Mouse (Mus musculus): ENCODE measurements around the gene Rgs6. TPM values are rescaled to one million over a fixed set of nuclear protein-coding genes. Genes with fewer than 3 reads are reported as not detected.

Gene Rgs6
- total RNA-seq, 1 experiment from 2014 or later = not detected

DNA sequence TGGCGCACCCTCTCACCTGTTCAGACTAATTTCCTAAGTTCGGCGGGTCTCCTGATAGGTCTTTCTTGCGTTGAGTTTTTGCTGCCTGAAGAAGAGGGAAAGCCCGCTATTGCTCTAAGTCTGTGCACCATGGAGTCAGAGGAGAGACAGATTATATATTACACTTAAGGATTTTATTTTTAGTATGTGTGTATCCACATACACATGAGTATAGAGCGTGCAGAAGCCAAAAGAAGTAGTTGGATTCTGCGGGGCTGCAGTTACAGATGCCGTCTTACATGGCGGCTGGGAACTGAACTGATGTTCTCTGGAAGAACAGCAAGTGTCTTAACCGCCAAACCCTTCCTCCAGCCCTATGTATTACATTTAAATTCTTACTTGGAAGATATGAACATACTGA, 52.3 kb downstream of the Rgs6 start:
- no peak for ATAC-seq (replicated peaks; ENCODE audit: low read depth, poor library complexity, severe bottlenecking)

DNA sequence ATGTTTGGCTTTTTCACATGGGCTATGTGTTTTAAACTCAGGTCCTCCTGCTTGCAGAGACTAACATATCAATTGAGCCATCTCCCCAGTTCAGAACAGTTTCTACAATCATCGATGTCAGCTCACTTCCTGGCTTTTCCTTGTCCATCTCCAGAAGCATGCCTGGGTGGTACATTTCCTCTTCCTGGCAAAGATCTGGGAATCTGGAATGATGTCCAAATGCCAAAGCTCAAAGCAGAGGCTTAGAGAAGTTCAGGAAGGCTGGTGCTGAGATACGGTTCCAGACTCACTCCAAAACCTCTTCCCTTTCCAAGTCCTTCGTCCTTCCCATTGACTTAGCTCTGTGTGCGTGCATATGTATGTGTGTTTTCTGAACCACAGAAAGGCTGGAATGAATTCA, 59.8 kb downstream of the Rgs6 start:
- ATAC-seq (replicated peaks; ENCODE audit: low read depth, poor library complexity, severe bottlenecking) = no peak

DNA sequence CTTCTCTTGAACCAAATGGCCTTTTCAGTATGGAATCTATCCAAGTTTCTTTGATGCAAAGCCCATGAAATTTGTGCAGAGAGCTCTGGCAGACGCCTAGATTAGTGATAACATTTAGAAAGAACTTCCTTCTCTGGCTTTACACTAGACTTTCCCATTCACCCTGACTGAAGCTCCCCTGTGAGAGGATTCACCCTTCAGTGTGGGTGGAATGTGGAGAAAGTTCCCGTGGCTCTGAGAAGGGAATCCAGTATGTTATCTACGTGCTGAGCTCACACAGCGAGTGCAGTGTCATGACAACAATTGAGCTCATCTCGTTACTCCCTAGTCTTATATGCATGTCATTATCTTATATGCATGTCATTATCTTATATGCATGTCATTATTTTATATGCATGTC, 61.9 kb downstream of the Rgs6 start:
- ATAC-seq (replicated peaks; ENCODE audit: low read depth, poor library complexity, severe bottlenecking) = no peak

DNA sequence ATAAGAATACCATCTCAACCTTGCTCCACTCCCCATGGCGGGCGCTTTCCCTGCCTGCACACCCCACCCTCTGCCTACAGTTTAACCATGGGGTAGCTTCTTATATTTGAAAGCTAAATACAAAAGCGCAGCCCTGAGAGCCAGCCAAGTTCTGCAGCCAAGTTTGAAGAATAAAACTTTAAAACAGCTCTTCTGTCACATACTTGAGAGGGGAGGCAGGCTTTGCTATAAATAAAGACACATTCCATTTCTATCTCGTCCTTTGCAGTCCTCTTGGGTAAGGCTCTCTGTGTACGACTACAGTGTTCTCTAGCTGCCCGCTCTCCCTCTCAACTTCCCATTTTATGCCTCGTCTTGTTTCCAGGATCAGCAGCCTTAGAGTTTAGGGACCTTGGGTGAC, 76.5 kb downstream of the Rgs6 start:
- ATAC-seq (replicated peaks; ENCODE audit: low read depth, poor library complexity, severe bottlenecking) = no peak

DNA sequence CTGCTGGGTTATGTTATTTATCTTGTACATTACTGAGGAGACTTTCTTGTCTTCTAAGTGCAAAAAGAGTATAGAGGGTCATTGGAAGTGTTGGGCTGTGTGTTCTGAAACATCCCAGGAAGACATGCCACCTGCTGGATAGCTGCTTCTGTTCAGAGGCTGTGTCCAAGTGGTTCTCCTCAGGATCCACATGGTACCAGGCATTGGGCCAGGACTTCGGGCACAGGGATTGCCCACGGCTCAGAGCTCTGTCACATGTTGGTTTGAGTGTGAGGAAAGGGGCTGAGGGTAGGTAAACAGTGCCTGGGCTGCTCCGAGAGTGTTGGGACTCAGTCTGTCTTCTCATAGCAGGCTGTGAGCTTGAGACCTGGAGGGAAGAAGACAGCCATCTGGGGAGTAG, 79.3 kb downstream of the Rgs6 start:
- no peak for ATAC-seq (replicated peaks; ENCODE audit: low read depth, poor library complexity, severe bottlenecking)

DNA sequence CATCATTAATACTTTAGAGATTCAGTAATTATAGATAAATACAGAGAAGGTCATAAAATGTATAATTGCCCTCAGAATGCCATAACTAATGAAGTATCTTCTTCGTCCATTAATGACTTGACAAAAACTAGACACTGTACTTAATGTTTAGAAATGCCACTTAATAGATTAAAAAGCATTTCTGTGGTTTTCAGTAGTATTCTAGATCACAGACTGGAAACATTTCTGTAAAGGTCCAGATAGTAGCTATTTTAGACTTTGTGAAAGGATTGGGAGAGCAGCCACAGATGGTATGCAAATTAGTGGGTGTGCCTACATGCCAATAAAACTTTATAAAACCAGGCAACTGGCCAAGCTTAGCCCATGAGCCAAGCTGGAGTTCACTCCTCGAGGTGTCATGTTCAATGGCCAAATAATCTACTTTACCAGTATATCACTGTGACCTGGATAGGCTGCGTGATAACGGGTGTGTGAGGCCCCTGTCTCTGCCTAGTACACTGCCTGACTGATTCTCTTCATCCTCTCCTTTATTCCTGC, 82.2 kb downstream of the Rgs6 start:
- no peak for ATAC-seq (replicated peaks; ENCODE audit: low read depth, poor library complexity, severe bottlenecking)

DNA sequence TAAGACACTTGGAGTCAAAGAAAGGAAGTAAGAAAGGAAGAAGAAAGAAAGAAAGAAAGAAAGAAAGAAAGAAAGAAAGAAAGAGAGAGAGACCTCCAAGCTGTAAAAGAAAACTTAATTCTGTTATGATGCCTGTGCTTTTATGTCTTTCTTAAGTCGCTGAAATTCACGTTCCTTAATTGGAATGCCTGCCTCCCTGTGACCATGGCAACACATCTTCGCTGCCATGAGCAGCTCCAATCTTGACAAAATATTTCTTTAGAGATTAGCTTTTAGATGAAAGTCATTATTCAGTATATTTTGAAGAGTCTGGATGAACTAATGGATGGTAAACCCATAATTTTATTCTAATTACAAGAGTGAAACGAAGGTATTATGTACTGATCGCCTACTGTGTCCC, 83.5 kb downstream of the Rgs6 start:
- no peak for ATAC-seq (replicated peaks; ENCODE audit: low read depth, poor library complexity, severe bottlenecking)

DNA sequence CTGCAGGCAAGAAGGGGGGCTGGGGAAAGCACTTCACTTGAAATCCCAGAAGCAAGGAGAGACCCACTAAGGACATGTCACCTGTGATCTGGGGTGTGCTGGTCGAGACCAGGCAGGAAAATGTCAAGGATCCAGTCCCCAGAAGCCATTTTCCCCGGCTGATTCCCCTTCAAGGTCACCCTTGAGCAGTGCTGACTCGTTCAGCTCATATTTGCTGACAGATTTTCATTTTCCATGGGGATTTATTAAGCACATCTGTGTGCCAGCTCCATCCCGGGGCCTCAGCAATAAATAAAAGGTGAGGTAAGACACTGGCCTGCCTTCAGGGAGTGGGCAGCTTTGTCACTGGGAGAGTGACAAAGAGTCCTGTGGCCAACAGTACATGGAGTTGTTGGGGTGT, 87.0 kb downstream of the Rgs6 start:
- no peak for ATAC-seq (replicated peaks; ENCODE audit: low read depth, poor library complexity, severe bottlenecking)

DNA sequence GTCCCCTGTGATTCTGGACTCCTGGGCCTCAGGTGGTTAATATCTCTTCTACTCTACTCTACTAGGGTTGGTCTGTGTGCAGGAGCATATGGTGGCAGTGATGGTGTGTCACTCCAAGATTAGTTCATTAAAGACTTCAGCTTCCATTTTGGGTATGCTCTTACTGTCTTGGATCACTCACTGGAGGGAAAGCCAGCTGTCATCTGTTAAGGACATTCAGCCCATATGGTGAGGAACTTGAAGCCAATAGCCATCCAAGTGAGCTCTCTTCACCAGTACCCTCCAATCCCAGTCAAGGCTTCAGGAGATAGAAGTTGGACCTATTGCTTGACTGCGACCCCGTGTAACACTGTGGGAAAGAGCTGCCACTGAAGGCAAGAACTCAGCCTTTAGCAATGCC, 98.9 kb downstream of the Rgs6 start:
- no peak for ATAC-seq (replicated peaks; ENCODE audit: low read depth, poor library complexity, severe bottlenecking)

DNA sequence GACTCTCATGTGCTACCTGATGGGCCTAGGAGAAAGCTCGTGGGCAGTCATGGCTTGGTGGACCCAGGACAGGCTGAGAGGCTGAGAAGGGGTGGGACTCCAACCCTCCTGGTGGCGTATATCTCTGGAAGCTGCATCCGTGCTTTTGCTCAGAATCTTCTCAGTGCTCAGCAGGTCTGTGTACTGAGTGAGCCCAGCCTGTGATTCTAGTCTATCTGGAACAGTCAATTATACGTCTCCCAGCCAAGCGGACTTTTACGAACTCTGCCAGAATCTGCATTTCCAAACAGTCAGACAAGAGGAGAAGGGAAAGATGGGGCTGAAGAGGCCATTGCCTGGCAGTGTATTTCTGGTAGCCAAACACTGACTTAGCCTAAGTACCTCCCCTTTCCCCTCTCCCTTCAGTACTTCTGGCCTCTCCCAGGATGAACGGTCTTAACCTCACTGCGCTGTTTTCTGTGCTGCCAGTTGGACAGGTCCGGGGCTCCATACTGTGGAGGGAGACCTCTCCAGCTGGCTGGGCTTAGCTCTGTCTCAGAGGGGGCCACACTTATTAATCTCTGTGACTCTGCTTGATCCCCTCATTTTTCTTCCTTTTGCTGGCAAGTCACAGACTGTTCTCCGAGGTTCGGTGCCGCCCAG, 110.9 kb downstream of the Rgs6 start:
- ATAC-seq (replicated peaks; ENCODE audit: low read depth, poor library complexity, severe bottlenecking) = no peak

DNA sequence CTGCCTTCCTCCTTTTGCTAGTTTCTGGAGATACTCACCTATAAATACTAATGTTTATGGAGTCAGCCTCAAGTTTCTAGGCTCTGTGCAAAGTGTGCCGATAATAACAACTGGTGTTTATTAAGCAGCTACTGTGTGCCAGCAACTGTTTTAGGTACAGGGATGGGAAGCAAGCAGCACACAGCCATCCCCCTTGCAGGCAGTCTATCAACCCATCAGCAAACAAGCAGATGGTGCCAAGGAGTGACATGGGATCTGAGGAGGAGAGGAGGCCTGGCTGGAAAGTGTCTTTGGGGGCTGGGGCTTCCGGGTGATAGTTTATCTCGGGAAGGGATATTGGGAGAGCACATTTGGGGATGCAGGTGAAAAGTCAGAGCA, 111.4 kb downstream of the Rgs6 start:
- no peak for ATAC-seq (replicated peaks; ENCODE audit: low read depth, poor library complexity, severe bottlenecking)

DNA sequence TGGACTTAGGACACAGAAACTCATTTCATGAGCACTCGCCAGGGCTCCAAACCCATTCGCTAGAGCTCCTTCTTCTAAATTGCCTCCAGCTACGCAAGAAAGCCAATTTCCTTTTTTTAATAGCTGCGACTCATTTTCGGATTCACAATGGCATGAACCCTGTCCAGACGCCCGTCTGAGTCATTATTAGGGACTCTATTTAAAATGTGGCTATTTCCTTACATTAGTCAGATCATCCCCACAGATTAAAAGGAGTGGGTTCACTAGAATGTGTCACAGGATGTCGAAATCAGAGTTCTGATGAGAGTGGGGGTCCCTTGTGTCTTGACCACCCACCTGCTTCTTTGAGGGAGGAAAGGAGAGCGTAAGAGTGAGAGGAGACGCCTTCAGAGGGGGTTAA, 112.1 kb downstream of the Rgs6 start:
- no peak for ATAC-seq (replicated peaks; ENCODE audit: low read depth, poor library complexity, severe bottlenecking)

DNA sequence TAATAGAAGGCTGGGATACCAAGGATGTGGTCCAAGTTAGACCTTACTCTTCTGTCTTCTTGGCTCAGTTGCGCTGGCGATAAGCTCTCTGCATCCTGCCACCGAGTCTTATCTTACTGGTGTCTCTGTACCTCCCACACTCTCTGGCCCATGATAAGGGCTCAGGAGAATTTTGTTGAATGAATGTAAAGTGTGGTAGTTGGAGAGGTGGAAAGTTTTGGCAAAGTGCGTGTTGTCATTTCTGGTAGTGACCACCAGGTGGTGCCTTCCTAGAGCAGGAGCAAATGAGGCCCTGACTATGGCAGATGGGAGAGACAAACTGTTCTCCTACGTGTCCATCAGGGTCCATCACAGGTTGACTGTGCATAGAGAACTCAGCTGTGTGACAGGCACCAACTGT, 112.7 kb downstream of the Rgs6 start:
- ATAC-seq (replicated peaks; ENCODE audit: low read depth, poor library complexity, severe bottlenecking) = peak; percentile 62

DNA sequence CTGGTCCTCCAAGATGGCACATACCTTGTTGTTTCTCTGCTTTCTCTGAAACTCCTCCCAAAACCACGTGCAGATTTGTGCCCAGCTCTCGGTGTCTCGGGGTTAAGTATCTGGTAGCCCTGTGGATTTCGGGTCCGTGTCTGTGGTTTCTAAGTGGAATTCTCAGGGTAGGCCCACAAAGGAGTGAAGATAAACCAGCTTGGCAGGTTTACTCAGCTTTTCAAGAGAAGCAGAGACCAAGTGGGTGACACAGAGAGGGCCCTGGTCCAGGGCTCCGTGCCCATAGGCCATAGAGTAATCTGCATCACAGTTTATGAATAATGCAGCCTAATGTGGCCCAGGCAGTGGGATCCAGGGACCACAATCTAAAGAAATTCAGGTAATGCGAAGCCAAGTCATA, 113.3 kb downstream of the Rgs6 start:
- no peak for ATAC-seq (replicated peaks; ENCODE audit: low read depth, poor library complexity, severe bottlenecking)

DNA sequence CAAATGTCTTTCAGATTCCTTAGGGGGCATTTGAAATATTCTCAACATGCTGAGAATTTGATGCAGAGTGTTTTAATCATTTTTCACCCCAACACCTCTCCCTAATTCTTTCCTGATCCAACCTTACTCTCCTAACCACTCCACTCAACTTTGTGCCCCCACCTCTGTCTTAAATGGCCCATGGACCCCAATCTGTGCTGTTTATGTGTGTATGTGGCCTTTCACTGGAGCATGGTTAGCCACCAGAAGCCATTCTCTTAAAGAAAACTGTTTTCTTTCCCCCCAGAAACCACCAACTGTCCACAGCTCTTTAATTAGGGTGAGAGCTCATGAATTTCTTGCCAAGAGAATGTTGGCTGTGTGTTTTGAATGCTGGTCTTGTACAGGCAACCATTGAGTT, 122.3 kb downstream of the Rgs6 start:
- no peak for ATAC-seq (replicated peaks; ENCODE audit: low read depth, poor library complexity, severe bottlenecking)

DNA sequence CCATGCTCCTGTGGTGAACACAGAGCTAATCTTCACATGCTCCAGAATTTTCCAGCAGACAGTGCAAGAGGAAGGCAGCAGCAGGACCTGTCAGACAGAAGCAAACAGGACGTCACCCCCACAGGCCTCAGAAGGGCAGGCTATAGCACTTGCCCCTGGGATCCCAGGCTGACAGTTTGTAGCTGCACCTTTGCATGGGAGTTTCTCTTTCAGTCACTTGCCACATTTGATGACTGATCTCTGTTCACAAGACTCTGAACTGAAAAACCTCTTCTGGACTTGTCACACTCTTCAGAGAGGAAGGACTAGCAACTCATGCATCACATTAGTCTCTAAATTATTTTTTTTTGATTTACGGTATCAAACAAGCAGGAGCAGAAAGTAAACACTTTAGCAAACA, 126.2 kb downstream of the Rgs6 start:
- ATAC-seq (replicated peaks; ENCODE audit: low read depth, poor library complexity, severe bottlenecking) = no peak

DNA sequence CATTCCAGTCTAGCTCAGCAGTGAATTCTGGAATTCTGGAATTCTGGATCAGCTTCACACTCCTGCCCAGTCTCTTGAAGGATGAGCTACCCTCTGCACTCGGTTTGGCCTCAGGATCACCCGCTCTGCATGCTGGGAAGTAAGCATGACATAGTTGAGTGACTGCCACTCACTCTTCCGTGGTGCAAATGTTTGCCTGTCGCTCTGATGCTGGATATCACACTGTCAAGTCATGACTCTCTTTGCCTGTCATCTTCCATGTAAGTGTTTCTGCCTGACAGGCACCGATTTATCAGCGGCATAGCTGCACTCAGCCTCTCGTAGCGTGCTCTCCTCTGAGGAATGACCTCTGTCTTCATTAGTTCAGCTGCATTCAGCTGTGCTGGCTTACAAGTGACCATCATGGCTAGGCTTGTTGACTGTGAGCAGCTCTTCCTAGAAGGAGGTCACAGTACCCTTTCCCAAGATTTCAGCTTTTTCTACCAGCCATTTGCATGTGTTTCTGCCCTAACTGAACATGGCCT, 135.0 kb downstream of the Rgs6 start:
- no peak for ATAC-seq (replicated peaks; ENCODE audit: low read depth, poor library complexity, severe bottlenecking)

DNA sequence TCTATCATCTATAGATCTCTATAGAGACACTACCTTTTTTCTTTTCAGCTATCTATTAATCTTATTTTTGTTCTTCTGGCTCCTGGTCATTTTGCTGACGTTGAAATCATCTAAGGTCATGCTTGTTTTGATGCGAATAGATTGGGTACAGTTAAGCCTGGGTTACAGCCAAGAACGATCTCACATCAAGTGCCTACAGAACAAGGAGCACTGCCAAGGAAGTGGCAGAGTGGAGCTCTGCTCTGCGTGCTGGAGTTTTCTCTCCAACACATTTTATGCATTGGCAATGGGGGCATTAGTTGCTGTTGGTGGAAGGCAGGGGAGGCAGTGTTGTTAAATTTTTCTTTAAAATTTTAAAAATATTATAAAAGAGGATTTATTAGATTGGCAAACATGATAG, 138.2 kb downstream of the Rgs6 start:
- ATAC-seq (replicated peaks; ENCODE audit: low read depth, poor library complexity, severe bottlenecking) = no peak

DNA sequence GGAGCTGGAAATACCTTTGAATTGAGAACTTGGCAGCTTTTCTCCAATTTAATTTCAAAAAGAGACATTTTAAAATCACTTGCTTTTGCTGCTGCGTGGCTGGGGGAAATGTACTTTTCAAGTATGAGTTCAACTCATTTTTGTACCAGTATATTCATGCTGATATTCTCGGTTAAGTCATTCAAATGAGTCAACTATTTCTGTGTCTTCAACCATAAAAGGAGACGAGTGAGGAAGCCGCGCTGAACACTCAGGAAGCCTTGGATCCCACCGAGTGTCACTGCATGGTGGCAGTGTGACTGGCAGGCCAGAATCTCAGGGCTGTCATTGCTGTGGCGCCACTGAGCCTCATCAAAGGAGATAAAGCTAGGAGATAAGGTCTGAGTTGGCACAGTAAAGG, 143.5 kb downstream of the Rgs6 start:
- no peak for ATAC-seq (replicated peaks; ENCODE audit: low read depth, poor library complexity, severe bottlenecking)

DNA sequence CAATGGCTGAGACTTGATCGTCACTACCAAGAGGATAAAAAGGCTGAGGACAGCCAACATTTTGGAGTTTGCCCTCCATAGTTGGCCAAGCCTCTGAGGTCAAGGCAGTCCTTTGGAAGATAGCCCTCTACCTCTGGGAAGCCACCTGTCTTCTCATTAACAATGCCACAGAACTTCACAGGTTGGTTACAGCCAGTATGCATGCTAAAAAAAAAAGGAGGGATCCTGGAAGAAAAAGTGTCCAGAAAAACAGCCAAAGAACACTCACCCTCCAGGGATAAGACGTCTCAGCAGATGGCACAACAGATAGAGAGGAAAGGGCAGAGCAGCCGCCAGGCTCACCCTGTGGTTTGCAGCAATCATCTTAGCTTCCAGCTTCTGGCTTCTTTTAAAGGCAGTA, 154.9 kb downstream of the Rgs6 start:
- ATAC-seq (replicated peaks; ENCODE audit: low read depth, poor library complexity, severe bottlenecking) = no peak

DNA sequence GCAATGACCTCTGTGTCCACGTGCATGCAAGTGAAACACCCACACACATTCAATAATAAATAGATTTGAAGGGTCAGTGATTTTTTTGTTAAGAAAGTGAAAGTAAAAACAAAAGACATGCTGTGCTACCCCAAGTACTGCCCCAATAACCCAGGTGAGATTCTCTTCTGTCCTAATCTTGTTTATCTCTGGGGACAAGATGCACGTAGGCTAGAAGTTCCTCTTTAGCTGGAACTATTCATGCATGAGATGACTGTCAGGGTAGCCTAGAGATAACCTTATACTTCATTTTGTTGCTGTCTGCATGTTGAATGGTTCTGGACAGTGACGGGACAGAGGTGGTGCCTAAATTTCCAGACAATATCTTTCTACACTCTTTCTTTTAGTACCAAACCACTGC, 155.9 kb downstream of the Rgs6 start:
- no peak for ATAC-seq (replicated peaks; ENCODE audit: low read depth, poor library complexity, severe bottlenecking)

DNA sequence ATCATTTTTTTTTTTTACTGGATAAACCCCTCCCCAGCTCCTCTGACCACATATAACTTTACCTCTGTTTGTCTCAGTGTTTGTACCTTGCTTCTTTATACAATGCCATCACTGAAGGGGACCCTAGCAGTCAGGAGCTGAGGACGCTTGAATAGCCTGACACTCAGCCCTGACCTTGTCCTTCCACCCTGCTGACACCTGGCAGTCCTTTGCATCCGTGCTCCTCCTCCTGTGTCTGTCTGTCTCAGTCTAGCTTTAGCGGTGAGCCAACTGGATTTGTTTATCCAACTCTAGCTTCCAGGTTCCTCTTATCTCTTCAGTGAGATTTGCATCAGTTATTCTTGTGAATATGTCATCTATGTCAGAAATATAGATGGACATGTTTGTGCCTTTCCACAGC, 156.7 kb downstream of the Rgs6 start:
- no peak for ATAC-seq (replicated peaks; ENCODE audit: low read depth, poor library complexity, severe bottlenecking)
